Mouse (Mus musculus) intestine, postnatal 0 days (tissue): ENCODE measurements around the gene C3. TPM values are rescaled to one million over a fixed set of nuclear protein-coding genes. Genes with fewer than 3 reads are reported as not detected.

ENCODE experiments used
- ATAC-seq: fragments of 200-750 bp; cut with Nextera tagmentation; 2 replicates; pipeline ENCODE4 v1.8.0; 2017; ENCODE audit warnings: mild to moderate bottlenecking, moderate TSS enrichment, moderate library complexity
- H3K27ac ChIP-seq: fragments of 300-500 bp; sonication (generic); 2 replicates; pipeline ENCODE4 v1.5.1; 2014; ENCODE audit warnings: mild to moderate bottlenecking, low read depth, low read length, moderate library complexity
- H3K27me3 ChIP-seq: fragments of 300-500 bp; sonication (generic); replicated peaks from 2 replicates; pipeline ENCODE4 v1.6.1; 2014; ENCODE audit warnings: low read length, mixed read lengths; ENCODE audit not compliant: control insufficient read depth, insufficient read depth
- H3K36me3 ChIP-seq: fragments of 300-500 bp; sonication (generic); 2 replicates; pipeline ENCODE4 v1.6.1; 2014; ENCODE audit warnings: mild to moderate bottlenecking, moderate library complexity; ENCODE audit not compliant: control insufficient read depth, insufficient read depth
- H3K4me1 ChIP-seq: fragments of 300-500 bp; sonication (generic); replicated peaks from 2 replicates; pipeline ENCODE4 v1.6.1; 2014; ENCODE audit warnings: antibody characterized with exemption, low read length, mixed read lengths; ENCODE audit not compliant: control insufficient read depth, insufficient read depth
- H3K4me2 ChIP-seq: fragments of 300-500 bp; sonication (generic); replicated peaks from 2 replicates; pipeline ENCODE4 v1.6.1; 2014; ENCODE audit warnings: low read depth, mild to moderate bottlenecking, moderate library complexity
- H3K4me3 ChIP-seq: fragments of 300-500 bp; sonication (generic); 2 replicates; pipeline ENCODE4 v1.5.1; 2014; ENCODE audit warnings: low read depth, low read length
- H3K9ac ChIP-seq: fragments of 300-500 bp; sonication (generic); 2 replicates; pipeline ENCODE4 v1.6.1; 2014; ENCODE audit warnings: mild to moderate bottlenecking, low read depth, low read length
- H3K9me3 ChIP-seq: fragments of 300-500 bp; sonication (generic); 2 replicates; pipeline ENCODE4 v1.6.1; 2016; ENCODE audit warnings: mixed run types; ENCODE audit not compliant: control insufficient read depth
- CTCF ChIP-seq: sonication (generic); IDR thresholded peaks from 2 replicates; pipeline ENCODE4 v1.5.1; 2016; ENCODE audit warnings: low read depth, mild to moderate bottlenecking, control low read depth, antibody characterized with exemption, moderate library complexity
- WGBS: fragments of 180-500 bp; shearing (Covaris S2); extraction: QIAGEN DNeasy Blood & Tissue Kit; methylation state at CpG from one replicate; pipeline ENCODE4 v1.1.7; 2014; 5-methylcytosine and 5-hydroxymethylcytosine counted together
- polyA plus RNA-seq: library from polyadenylated mRNA; unstranded; fragments of >200 nt; fragmentation: Nextera tagmentation; extraction: Ambion mirVana; gene quantifications from 2 replicates; pipeline ENCODE4 v1.2.1, GENCODE M21; 2015

Gene C3
- polyA plus RNA-seq, 1 experiment from 2014 or later = 19.5 TPM

DNA sequence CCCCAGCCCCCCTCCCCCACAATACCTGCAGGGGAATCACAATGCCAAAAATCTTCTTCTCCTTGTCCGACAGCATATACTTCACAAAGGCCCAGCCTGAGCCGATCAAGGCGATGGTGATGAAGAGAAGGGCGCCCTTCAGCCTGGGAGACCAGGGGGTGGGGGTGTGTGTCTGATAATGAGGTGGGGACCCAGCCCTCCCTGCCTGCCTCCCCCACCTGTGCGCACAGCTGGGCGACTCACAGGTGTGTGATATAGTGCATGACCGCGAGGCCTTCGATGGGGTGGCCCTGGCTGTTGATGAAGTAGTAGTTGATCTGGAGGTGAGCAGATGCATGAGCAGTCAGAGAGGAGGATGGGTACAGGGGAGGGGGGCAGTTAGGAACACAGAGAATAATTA, 9.2 kb upstream of the C3 start:
- H3K4me2 ChIP-seq = 0 out of 2 replicates have a peak overlapping the region, but pooled peaks have one; percentile 68
- ATAC-seq = no peak
- no peaks in the 10 kb centered on the region for H3K27me3 ChIP-seq

DNA sequence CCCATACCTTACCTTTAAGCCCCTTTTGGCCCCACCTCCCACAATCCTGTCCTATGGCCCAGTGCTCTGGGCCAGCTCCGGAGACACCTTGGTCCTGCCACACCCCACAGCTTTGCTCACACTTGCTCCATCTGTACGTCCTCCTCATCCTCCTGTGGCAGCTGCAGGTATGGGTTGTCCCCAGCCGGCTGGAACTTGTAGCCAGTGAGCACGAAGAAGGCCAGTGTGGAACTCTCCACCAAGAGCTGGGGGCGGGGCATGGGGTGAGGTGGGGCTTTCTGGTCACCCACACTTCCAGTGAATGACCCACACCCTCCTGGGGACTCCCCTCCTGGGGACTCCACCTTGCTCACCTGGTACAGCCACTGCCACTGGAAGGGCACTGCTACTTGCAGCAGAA, 7.9 kb upstream of the C3 start:
- 66% methylated on average over 5 of the region's 5 CpGs for WGBS
- Histone ChIP-seq H3K9ac (no peak overlapping the region), H3K27me3 (no peaks in the 10 kb centered on the region), H3K9me3 (no peaks in the 10 kb centered on the region), H3K4me3 (peak overlapping the region; percentile 37; the same call in 1 of the 2 replicates), H3K27ac (no peak overlapping the region), H3K4me1 (peaks cover 6% of the 10 kb centered on the region; the same call in 1 of the 2 replicates), H3K36me3 (peaks cover 38% of the 10 kb centered on the region), H3K4me2 (peak overlapping the region; percentile 68)
- TF ChIP-seq CTCF = no peak
- no peak; the same call in 1 of the 2 replicates for ATAC-seq

More for the DNA sequence above, 9.2 kb upstream of the C3 start:
- H3K9me3 ChIP-seq = no peaks in the 10 kb centered on the region
- 93% methylated on average over 9 of the region's 9 CpGs for WGBS
- no peak overlapping the region for H3K27ac ChIP-seq
- no peak overlapping the region for H3K4me3 ChIP-seq
- peaks cover 44% of the 10 kb centered on the region for H3K36me3 ChIP-seq
- no peak for TF ChIP-seq CTCF
- H3K9ac ChIP-seq = no peak overlapping the region
- H3K4me1 ChIP-seq = no peaks in the 10 kb centered on the region

DNA sequence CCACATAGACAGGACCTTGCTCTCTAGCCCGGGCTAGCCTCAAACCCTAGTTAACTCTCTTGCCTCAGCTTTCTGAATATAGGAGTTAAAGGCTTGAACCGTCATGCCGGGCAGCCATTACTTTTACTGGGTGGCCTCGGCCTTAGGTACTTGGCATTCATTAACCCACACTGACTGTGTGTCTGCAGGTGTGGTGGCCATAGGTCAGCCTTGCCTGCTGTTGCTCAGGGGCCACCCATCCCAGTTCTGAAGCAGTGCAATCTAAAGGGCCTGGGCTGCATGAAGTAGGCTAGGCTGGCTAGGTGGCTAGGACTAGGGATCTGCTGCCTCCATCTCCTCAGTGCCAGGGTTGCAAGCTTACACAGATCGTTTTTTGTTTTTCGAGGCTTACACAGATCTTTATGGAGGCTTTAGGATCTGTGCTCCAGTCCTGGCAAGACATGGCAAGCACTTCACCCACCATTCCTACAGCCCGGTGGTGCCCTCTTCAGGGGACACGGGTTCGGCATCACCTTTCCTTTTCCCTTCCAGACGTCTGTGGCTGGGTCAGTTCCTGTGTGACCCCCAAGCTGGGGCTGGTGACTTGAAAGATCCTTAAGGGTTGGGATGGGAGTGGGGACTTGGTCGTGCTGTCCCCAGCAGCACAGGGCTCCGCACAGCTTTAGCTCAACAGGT, 6.5 kb upstream of the C3 start:
- H3K9me3 ChIP-seq = no peaks in the 10 kb centered on the region
- H3K4me1 ChIP-seq = peaks cover 6% of the 10 kb centered on the region; the same call in 1 of the 2 replicates
- H3K27ac ChIP-seq = peak overlapping the region; percentile 94
- peaks cover 38% of the 10 kb centered on the region for H3K36me3 ChIP-seq
- H3K4me3 ChIP-seq = peak overlapping the region; percentile 37
- no peaks in the 10 kb centered on the region for H3K27me3 ChIP-seq
- TF ChIP-seq CTCF = peak; percentile 57
- H3K4me2 ChIP-seq = peak overlapping the region; percentile 68
- ATAC-seq = peak; percentile 84
- H3K9ac ChIP-seq = peak overlapping the region; percentile 68
- 39% methylated on average over 12 of the region's 12 CpGs for WGBS

DNA sequence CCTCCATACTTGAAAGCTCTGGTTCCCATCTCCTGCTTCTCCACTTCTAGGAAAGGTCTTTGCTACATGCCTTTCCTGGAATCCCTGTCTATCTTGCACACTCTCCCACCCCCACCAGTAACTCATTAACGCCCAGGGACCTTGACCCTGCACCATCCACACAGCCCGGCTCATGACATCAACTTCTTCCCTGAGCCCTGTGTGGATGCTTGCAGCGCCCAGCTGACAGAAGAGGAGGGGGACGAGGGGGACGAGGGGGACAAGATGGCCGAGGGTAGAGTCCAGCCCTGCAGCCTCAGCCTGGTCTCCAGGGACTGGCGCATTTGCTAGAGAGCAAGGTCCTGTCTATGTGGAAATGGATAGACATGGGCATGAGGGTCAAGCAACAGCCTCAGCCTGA, 5.1 kb upstream of the C3 start:
- H3K36me3 ChIP-seq = peaks cover 33% of the 10 kb centered on the region
- no peak for TF ChIP-seq CTCF
- peak overlapping the region; percentile 68 for H3K9ac ChIP-seq
- H3K9me3 ChIP-seq = no peaks in the 10 kb centered on the region
- peak overlapping the region; percentile 68 for H3K4me2 ChIP-seq
- peak overlapping the region; percentile 37 for H3K4me3 ChIP-seq
- 17% methylated on average over 7 of the region's 7 CpGs for WGBS
- peaks cover 6% of the 10 kb centered on the region; the same call in 1 of the 2 replicates for H3K4me1 ChIP-seq
- ATAC-seq = peak; percentile 79
- H3K27ac ChIP-seq = peak overlapping the region; percentile 94
- no peaks in the 10 kb centered on the region for H3K27me3 ChIP-seq

DNA sequence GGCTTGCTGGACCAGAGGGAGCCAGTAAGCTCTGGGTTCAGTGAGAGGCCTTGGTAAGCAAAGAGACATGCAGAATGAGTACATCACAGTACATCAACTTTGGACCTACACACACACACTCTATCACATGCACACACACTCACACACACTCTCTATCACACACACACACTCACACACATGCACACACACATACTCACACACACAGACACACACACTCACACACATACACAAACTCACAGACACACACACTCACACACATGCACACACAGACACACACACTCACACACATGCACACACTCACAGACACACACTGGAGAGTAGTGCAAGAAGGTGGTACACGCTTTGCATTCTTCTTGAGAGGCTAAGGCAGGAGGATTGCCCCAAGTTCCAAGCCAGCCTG, 4.3 kb upstream of the C3 start:
- H3K27me3 ChIP-seq = no peaks in the 10 kb centered on the region
- H3K27ac ChIP-seq = peak overlapping the region; percentile 94
- peaks cover 6% of the 10 kb centered on the region; the same call in 1 of the 2 replicates for H3K4me1 ChIP-seq
- H3K9ac ChIP-seq = no peak overlapping the region
- no peak for TF ChIP-seq CTCF
- no peaks in the 10 kb centered on the region for H3K9me3 ChIP-seq
- peak overlapping the region; percentile 68 for H3K4me2 ChIP-seq
- H3K4me3 ChIP-seq = no peak overlapping the region
- no peak for ATAC-seq
- 80% methylated on average over 1 of the region's 1 CpGs for WGBS
- peaks cover 25% of the 10 kb centered on the region for H3K36me3 ChIP-seq

DNA sequence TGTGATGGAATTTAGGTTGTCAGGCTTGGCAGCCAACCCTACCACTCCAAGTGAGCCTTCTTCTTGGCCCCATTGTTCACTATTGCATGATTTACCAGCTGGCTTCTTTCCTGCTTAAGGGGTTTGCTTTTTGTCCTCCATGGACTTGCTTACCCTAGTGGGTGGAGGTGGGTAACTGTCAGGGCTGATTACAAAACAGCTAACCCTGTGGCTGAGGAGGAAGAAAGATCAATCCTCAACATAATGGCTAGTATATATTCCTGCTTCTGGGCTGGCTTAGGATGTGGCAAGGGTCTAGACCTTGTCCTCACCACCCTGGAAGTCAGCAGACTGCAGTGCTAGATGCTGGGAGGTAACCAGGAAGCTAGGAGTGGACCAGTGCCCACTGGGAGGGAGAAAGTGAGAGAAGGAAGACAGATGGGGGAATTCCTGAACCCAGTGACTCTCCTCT, 3.4 kb upstream of the C3 start:
- peaks cover 16% of the 10 kb centered on the region for H3K36me3 ChIP-seq
- H3K4me1 ChIP-seq = peaks cover 6% of the 10 kb centered on the region; the same call in 1 of the 2 replicates
- TF ChIP-seq CTCF = no peak
- no peak overlapping the region for H3K9ac ChIP-seq
- H3K4me2 ChIP-seq = no peak overlapping the region
- H3K27ac ChIP-seq = peak overlapping the region; percentile 46
- no peaks in the 10 kb centered on the region for H3K27me3 ChIP-seq
- peak; percentile 22; the same call in 1 of the 2 replicates for ATAC-seq
- no peak overlapping the region for H3K4me3 ChIP-seq
- H3K9me3 ChIP-seq = no peaks in the 10 kb centered on the region
